Mouse (Mus musculus) kidney, adult 2 months (tissue): ENCODE results near the gene Dusp1. TPM values are rescaled to one million over a fixed set of nuclear protein-coding genes. Genes with fewer than 3 reads are reported as not detected.

Source experiments
- DNase-seq: peaks from one replicate; pipeline ENCODE4 v3.0.0; 2021
- H3K27ac ChIP-seq: fragments of 200-500 bp; 2 replicates; pipeline ENCODE4 v1.5.1; 2012; ENCODE audit warnings: low read depth, low read length, control low read depth, inconsistent platforms; ENCODE audit not compliant: insufficient read depth
- H3K27me3 ChIP-seq: fragments of 200-500 bp; replicated peaks from 2 replicates; pipeline ENCODE4 v1.6.1; 2012; ENCODE audit warnings: mild to moderate bottlenecking, moderate library complexity, low read length, inconsistent platforms; ENCODE audit not compliant: control insufficient read depth, insufficient read depth
- H3K36me3 ChIP-seq: fragments of 200-500 bp; 2 replicates; pipeline ENCODE4 v1.6.1; 2012; ENCODE audit warnings: mild to moderate bottlenecking, moderate library complexity, low read length, inconsistent platforms; ENCODE audit not compliant: control insufficient read depth, insufficient read depth
- H3K4me1 ChIP-seq: fragments of 200-500 bp; 2 replicates; pipeline ENCODE4 v1.6.1; 2011; ENCODE audit warnings: low read length; ENCODE audit not compliant: control insufficient read depth, insufficient read depth
- H3K4me3 ChIP-seq: fragments of 200-500 bp; 2 replicates; pipeline ENCODE4 v1.5.1; 2011; ENCODE audit warnings: mild to moderate bottlenecking, low read depth, low read length, control low read depth; ENCODE audit not compliant: insufficient read depth
- CTCF ChIP-seq: fragments of 200-500 bp; conservative IDR thresholded peaks from 2 replicates; pipeline ENCODE4 v1.5.1; 2011; ENCODE audit warnings: low read depth, mild to moderate bottlenecking, control low read depth, low read length, moderate library complexity, mixed read lengths; ENCODE audit not compliant: insufficient read depth, insufficient read length
- POLR2A ChIP-seq: fragments of 200-500 bp; IDR thresholded peaks from one replicate; pipeline ENCODE4 v1.6.1; 2011; ENCODE audit warnings: low read depth, low read length, control low read depth
- WGBS: fragments of 180-500 bp; shearing (Covaris S2); methylation state at CpG from one replicate; pipeline ENCODE4 v1.1.7; 2018; 5-methylcytosine and 5-hydroxymethylcytosine counted together
- polyA plus RNA-seq: library from polyadenylated mRNA; depleted of rRNA; stranded (reverse); fragments of >200 nt; gene quantifications from 2 replicates; pipeline ENCODE4 v1.2.3, GENCODE M21; 2012

Gene Dusp1
- polyA plus RNA-seq, 1 experiment: 52.4 TPM

- WGBS: 85% methylated on average over 6 of the region's 6 CpGs
- DNase-seq: no peak
- H3K27ac ChIP-seq: no peak overlapping the region
- no peaks in the 10 kb centered on the region; the same call in 1 of the 2 replicates for H3K4me1 ChIP-seq
- no peak overlapping the region for H3K4me3 ChIP-seq
- H3K36me3 ChIP-seq: no peaks in the 10 kb centered on the region
- H3K27me3 ChIP-seq: no peaks in the 10 kb centered on the region
- TF ChIP-seq POLR2A (no peak), CTCF (no peak)
Observed at GRCm38 (mm10) chr17:26513459-26514290, 48.3 kb downstream of the Dusp1 start.

- no peak for DNase-seq
Observed at GRCm38 (mm10) chr17:26512961-26513360, 49.0 kb downstream of the Dusp1 start.

GRCm38 (mm10) chr17:26511816-26512774 lies 49.8 kb downstream of the Dusp1 start:
- H3K36me3 ChIP-seq: no peaks in the 10 kb centered on the region; the same call in 1 of the 2 replicates
- no peak overlapping the region for H3K27ac ChIP-seq
- H3K4me3 ChIP-seq: no peak overlapping the region
- TF ChIP-seq POLR2A (no peak), CTCF (no peak)
- WGBS: 59% methylated on average over 7 of the region's 7 CpGs
- no peaks in the 10 kb centered on the region for H3K27me3 ChIP-seq
- no peaks in the 10 kb centered on the region; the same call in 1 of the 2 replicates for H3K4me1 ChIP-seq
- peak; percentile 60 for DNase-seq

More at GRCm38 (mm10) chr17:26512961-26513360, 49.0 kb downstream of the Dusp1 start:
- Histone ChIP-seq H3K36me3 (no peaks in the 10 kb centered on the region), H3K4me1 (no peaks in the 10 kb centered on the region; the same call in 1 of the 2 replicates), H3K4me3 (no peak overlapping the region), H3K27ac (no peak overlapping the region), H3K27me3 (no peaks in the 10 kb centered on the region)
- TF ChIP-seq CTCF: no peak
- no peak for TF ChIP-seq POLR2A
- WGBS: 52% methylated on average over 7 of the region's 7 CpGs

GRCm38 (mm10) chr17:26511256-26511655 lies 50.7 kb downstream of the Dusp1 start:
- TF ChIP-seq POLR2A (no peak), CTCF (no peak)
- 90% methylated on average over 4 of the region's 4 CpGs for WGBS
- Histone ChIP-seq H3K4me1 (no peaks in the 10 kb centered on the region; the same call in 1 of the 2 replicates), H3K4me3 (no peak overlapping the region), H3K27ac (no peak overlapping the region), H3K27me3 (no peaks in the 10 kb centered on the region), H3K36me3 (peaks cover 7% of the 10 kb centered on the region)
- no peak for DNase-seq

GRCm38 (mm10) chr17:26510146-26511045 lies 51.5 kb downstream of the Dusp1 start:
- TF ChIP-seq CTCF: no peak
- no peak for TF ChIP-seq POLR2A
- WGBS: 85% methylated on average over 15 of the region's 15 CpGs
- no peaks in the 10 kb centered on the region for H3K27me3 ChIP-seq
- H3K36me3 ChIP-seq: peaks cover 12% of the 10 kb centered on the region
- peaks cover under 1% of the 10 kb centered on the region; the same call in 1 of the 2 replicates for H3K4me1 ChIP-seq
- H3K4me3 ChIP-seq: no peak overlapping the region
- no peak for DNase-seq
- no peak overlapping the region for H3K27ac ChIP-seq
